Mouse (Mus musculus): ENCODE measurements around the gene Poc1a. TPM values are rescaled to one million over a fixed set of nuclear protein-coding genes. Genes with fewer than 3 reads are reported as not detected.

The Poc1a gene
- total and polyA plus RNA-seq, 3 experiments = 24.5 to 46.7 (median 31.9) TPM

- no peaks in the 10 kb centered on the region for H3K9me3 ChIP-seq (replicated peaks; ENCODE audit: low read length)
- H3K4me3 ChIP-seq (replicated peaks in 1 of 3; ENCODE audit: low read depth in 2 of 3, low read length in 2 of 3, poor library complexity in 1 of 3) = no peak overlapping the region
- no peaks in the 10 kb centered on the region for H3K27me3 ChIP-seq (replicated peaks)
- no peak overlapping the region for H3K4me2 ChIP-seq (ENCODE audit: insufficient read depth, low read depth, poor library complexity, severe bottlenecking)
- no peaks in the 10 kb centered on the region for H3K79me2 ChIP-seq (replicated peaks; ENCODE audit: control insufficient read depth, extremely low read depth, insufficient read depth, poor library complexity, severe bottlenecking)
- no peak overlapping the region for H3K9ac ChIP-seq (ENCODE audit: insufficient read depth, low read depth)
- in situ Hi-C loops (cut with MboI; ENCODE audit: low pct_ligation_motif_present, low pct_unique_long_range_greater_than_20kb, low sequenced_read_pairs) = no loop called here
- no peaks in the 10 kb centered on the region; a peak in 1 of 4 replicates for H3K4me1 ChIP-seq (ENCODE audit: control insufficient read depth in 1 of 2, insufficient read depth in 2 of 2)
- TF ChIP-seq RCOR1 (conservative IDR thresholded peaks at IDR 0.05; ENCODE audit: low read depth, low read length) (no peak), ETS1 (conservative IDR thresholded peaks at IDR 0.05; ENCODE audit: low read depth, low read length) (no peak), USF1 (IDR thresholded peaks at IDR 0.05; ENCODE audit: low read depth, low read length) (no peak), PAX5 (IDR thresholded peaks at IDR 0.05; ENCODE audit: low read length) (no peak), EP300 (IDR thresholded peaks at IDR 0.05; ENCODE audit: low read length) (no peak), KAT2A (IDR thresholded peaks at IDR 0.05; ENCODE audit: insufficient replicate concordance, low read length) (no peak), UBTF (IDR thresholded peaks at IDR 0.05; ENCODE audit: low read depth, low read length) (no peak), BHLHE40 (IDR thresholded peaks at IDR 0.05; ENCODE audit: low read depth, low read length) (no peak), ZKSCAN1 (IDR thresholded peaks at IDR 0.05; ENCODE audit: borderline replicate concordance, low read depth, low read length) (no peak), NELFE (IDR thresholded peaks at IDR 0.05; ENCODE audit: low read depth, low read length) (no peak), MXI1 (IDR thresholded peaks at IDR 0.05; ENCODE audit: low read depth, low read length) (no peak)
- no peak overlapping the region for H3K27ac ChIP-seq (ENCODE audit: insufficient read depth, low read depth)
- no peak for DNase-seq (ENCODE audit: extremely low read depth)
- dilution Hi-C loops (cut with MboI; ENCODE audit: extremely low pct_ligation_motif_present, extremely low pct_unique_long_range_greater_than_20kb, low sequenced_read_pairs) = no loop called here
- peaks cover 0 to 8% of the 10 kb centered on the region in 2 experiments for H3K36me3 ChIP-seq (replicated peaks in 1 of 2; ENCODE audit: control insufficient read depth in 1 of 2, insufficient read depth in 1 of 2, low read length in 1 of 2)
These were observed 75.5 kb downstream of the Poc1a start for GRCm38 (mm10) chr9:106356323-106356844.

- in situ Hi-C loops (cut with MboI; ENCODE audit: low pct_ligation_motif_present, low pct_unique_long_range_greater_than_20kb, low sequenced_read_pairs) = no loop called here
- Histone ChIP-seq H3K4me2 (ENCODE audit: insufficient read depth, low read depth, poor library complexity, severe bottlenecking) (no peak overlapping the region), H3K4me3 (replicated peaks in 1 of 3; ENCODE audit: low read depth in 2 of 3, low read length in 2 of 3, poor library complexity in 1 of 3) (no peak overlapping the region), H3K79me2 (replicated peaks; ENCODE audit: control insufficient read depth, extremely low read depth, insufficient read depth, poor library complexity, severe bottlenecking) (no peaks in the 10 kb centered on the region), H3K9ac (ENCODE audit: insufficient read depth, low read depth) (no peak overlapping the region), H3K4me1 (ENCODE audit: control insufficient read depth in 1 of 2, insufficient read depth in 2 of 2) (no peaks in the 10 kb centered on the region), H3K9me3 (replicated peaks; ENCODE audit: low read length) (no peaks in the 10 kb centered on the region), H3K27me3 (replicated peaks) (peaks cover 1% of the 10 kb centered on the region), H3K36me3 (replicated peaks in 1 of 2; ENCODE audit: control insufficient read depth in 1 of 2, insufficient read depth in 1 of 2, low read length in 1 of 2) (peaks cover 0 to 4% of the 10 kb centered on the region in 2 experiments), H3K27ac (ENCODE audit: insufficient read depth, low read depth) (no peak overlapping the region)
- TF ChIP-seq MYC (IDR thresholded peaks at IDR 0.05; ENCODE audit: low read depth, low read length) = no peak
- TF ChIP-seq ZNF384 (IDR thresholded peaks at IDR 0.05; ENCODE audit: low read depth, low read length) = no peak
- TF ChIP-seq MAX (IDR thresholded peaks at IDR 0.05; ENCODE audit: low read length) = no peak
- no peak for TF ChIP-seq MAZ (IDR thresholded peaks at IDR 0.05; ENCODE audit: low read depth, low read length)
- TF ChIP-seq GABPA (IDR thresholded peaks at IDR 0.05; ENCODE audit: insufficient replicate concordance, low read depth, low read length) = no peak
- TF ChIP-seq USF1 (IDR thresholded peaks at IDR 0.05; ENCODE audit: low read depth, low read length) = no peak
- no peak for TF ChIP-seq E2F4 (IDR thresholded peaks at IDR 0.05; ENCODE audit: insufficient replicate concordance, low read depth, low read length)
- no peak for TF ChIP-seq PAX5 (IDR thresholded peaks at IDR 0.05; ENCODE audit: low read length)
- TF ChIP-seq KAT2A (IDR thresholded peaks at IDR 0.05; ENCODE audit: insufficient replicate concordance, low read length) = no peak
- TF ChIP-seq CHD1 (IDR thresholded peaks at IDR 0.05; ENCODE audit: low read depth, low read length) = no peak
- no peak for DNase-seq (ENCODE audit: extremely low read depth)
- dilution Hi-C loops (cut with MboI; ENCODE audit: extremely low pct_ligation_motif_present, extremely low pct_unique_long_range_greater_than_20kb, low sequenced_read_pairs) = no loop called here
These were observed 76.3 kb downstream of the Poc1a start for GRCm38 (mm10) chr9:106357167-106357566.
